Mouse (Mus musculus) stomach, embryonic 14.5 days (tissue): Measurements from ENCODE around the gene Fibp. TPM values are rescaled to one million over a fixed set of nuclear protein-coding genes. Genes with fewer than 3 reads are reported as not detected.

ENCODE experiments used
- ATAC-seq: fragments of 200-750 bp; cut with Nextera tagmentation; 2 replicates; pipeline ENCODE4 v1.8.0; 2017; ENCODE audit warnings: low read depth, moderate TSS enrichment; ENCODE audit not compliant: insufficient number of reproducible peaks, insufficient read depth, low FRiP score
- H3K27ac ChIP-seq: fragments of 300-500 bp; sonication (generic); 2 replicates; pipeline ENCODE4 v1.5.1; 2014; ENCODE audit warnings: mild to moderate bottlenecking, low read length, moderate library complexity, mixed read lengths
- H3K27me3 ChIP-seq: fragments of 300-500 bp; sonication (generic); 2 replicates; pipeline ENCODE4 v1.6.1; 2014; ENCODE audit warnings: low read length, control low read depth, mixed read lengths; ENCODE audit not compliant: control insufficient read depth, insufficient read depth
- H3K36me3 ChIP-seq: fragments of 300-500 bp; sonication (generic); 2 replicates; pipeline ENCODE4 v1.6.1; 2014; ENCODE audit warnings: mild to moderate bottlenecking, control low read depth, low read length, moderate library complexity, mixed read lengths; ENCODE audit not compliant: control insufficient read depth, insufficient read depth
- H3K4me1 ChIP-seq: fragments of 300-500 bp; sonication (generic); 2 replicates; pipeline ENCODE4 v1.6.1; 2014; ENCODE audit warnings: low read length, control low read depth, mixed read lengths; ENCODE audit not compliant: control insufficient read depth, insufficient read depth
- H3K4me2 ChIP-seq: fragments of 300-500 bp; sonication (generic); replicated peaks from 2 replicates; pipeline ENCODE4 v1.6.1; 2014; ENCODE audit warnings: low read depth, low read length, control low read depth
- H3K4me3 ChIP-seq: fragments of 300-500 bp; sonication (generic); 2 replicates; pipeline ENCODE4 v1.5.1; 2014; ENCODE audit warnings: low read depth, low read length, control low read depth
- H3K9ac ChIP-seq: fragments of 300-500 bp; sonication (generic); replicated peaks from 2 replicates; pipeline ENCODE4 v1.6.1; 2014; ENCODE audit warnings: low read depth, mild to moderate bottlenecking, control low read depth, low read length, moderate library complexity, mixed read lengths
- H3K9me3 ChIP-seq: fragments of 300-500 bp; sonication (generic); 2 replicates; pipeline ENCODE4 v1.6.1; 2016; ENCODE audit warnings: low read depth, low read length, control low read depth; ENCODE audit not compliant: control insufficient read depth
- WGBS: fragments of 180-500 bp; shearing (Covaris S2); extraction: QIAGEN DNeasy Blood & Tissue Kit; methylation state at CpG from one replicate; pipeline ENCODE4 v1.1.7; 2014; 5-methylcytosine and 5-hydroxymethylcytosine counted together
- polyA plus RNA-seq: library from polyadenylated mRNA; unstranded; fragments of >200 nt; fragmentation: Nextera tagmentation; extraction: Ambion mirVana; gene quantifications from 2 replicates; pipeline ENCODE4 v1.2.1, GENCODE M21; 2014

The Fibp gene
- polyA plus RNA-seq, 1 experiment from 2014 or later, result 130 TPM

DNA sequence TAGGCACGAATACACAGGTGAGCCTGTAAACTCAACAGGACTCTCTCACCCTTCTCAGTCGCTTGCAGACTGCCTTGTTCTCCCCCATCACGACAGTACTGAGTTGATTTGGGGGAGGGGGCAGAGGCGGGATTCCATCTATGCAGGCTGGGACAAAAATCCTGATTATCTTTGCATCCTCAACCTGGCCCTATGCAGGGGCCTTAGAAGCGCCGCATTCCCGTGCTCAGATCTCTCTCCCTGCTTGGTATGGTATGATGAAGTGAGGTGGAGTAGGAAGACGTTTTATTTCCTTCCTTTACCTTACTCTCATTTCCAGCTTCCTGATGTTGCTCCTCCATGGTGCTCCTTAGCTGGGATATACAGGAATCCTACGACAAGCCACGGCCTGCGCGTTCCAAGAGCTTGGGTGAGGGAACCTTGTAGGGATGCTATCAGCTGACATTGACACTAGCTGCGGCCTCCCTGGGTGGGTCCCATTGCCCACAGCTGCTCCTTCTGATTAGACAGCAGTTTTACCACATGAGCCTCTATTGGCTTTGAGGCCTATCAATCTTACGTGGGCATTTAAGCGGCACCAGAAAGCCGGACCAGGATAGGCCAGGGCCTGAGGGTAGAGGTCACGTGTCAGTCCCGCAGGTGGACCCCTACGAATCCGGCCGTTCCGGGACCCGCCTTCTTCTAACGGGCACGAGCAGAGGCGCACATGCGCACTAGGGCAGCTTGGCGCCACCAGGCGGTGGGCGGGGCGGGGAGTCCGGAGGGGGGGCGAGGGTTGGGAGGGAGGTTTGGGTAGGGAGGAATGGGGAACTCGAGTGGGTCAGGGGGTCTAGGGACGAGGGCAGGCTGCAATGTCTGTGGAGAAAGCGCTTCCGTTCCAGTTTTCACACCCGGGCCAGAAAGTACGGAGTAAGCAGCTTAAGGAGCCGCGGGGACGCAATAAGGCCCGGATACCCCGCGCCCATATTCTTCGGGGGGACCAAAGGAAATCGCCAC, 49.9 kb downstream of the Fibp start, which contains the start of gene Snx32:
Gene Snx32, minus strand, starts transcription at position 508 of the 996 bp plus-strand sequence.
- Histone ChIP-seq H3K4me2 (peak within 1 kb of the TSS; percentile 76), H3K9ac (peak within 1 kb of the TSS; percentile 57), H3K27me3 (no peaks in the 10 kb centered on the region), H3K4me3 (peak within 1 kb of the TSS; percentile 45), H3K36me3 (no peaks in the 10 kb centered on the region), H3K9me3 (no peaks in the 10 kb centered on the region), H3K4me1 (peaks cover 8% of the 10 kb centered on the region; the same call in 1 of the 2 replicates), H3K27ac (0 out of 2 replicates have a peak within 1 kb of the TSS, but pooled peaks have one; percentile 10)
- ATAC-seq, result peak; percentile 99
- 3% methylated on average over 46 of the region's 47 CpGs for WGBS

- no peak for ATAC-seq
- H3K36me3 ChIP-seq, result no peaks in the 10 kb centered on the region
- H3K27me3 ChIP-seq, result no peaks in the 10 kb centered on the region
- peaks cover 8% of the 10 kb centered on the region; the same call in 1 of the 2 replicates for H3K4me1 ChIP-seq
- H3K9ac ChIP-seq, result peak overlapping the region; percentile 57
- no peaks in the 10 kb centered on the region for H3K9me3 ChIP-seq
- H3K4me2 ChIP-seq, result peak overlapping the region; percentile 76
- WGBS, result 46% methylated on average over 15 of the region's 15 CpGs
- H3K27ac ChIP-seq, result 0 out of 2 replicates have a peak overlapping the region, but pooled peaks have one; percentile 10
- H3K4me3 ChIP-seq, result peak overlapping the region; percentile 45
Observed at GRCm38 (mm10) chr19:5511074-5511632, 50.7 kb downstream of the Fibp start.

DNA sequence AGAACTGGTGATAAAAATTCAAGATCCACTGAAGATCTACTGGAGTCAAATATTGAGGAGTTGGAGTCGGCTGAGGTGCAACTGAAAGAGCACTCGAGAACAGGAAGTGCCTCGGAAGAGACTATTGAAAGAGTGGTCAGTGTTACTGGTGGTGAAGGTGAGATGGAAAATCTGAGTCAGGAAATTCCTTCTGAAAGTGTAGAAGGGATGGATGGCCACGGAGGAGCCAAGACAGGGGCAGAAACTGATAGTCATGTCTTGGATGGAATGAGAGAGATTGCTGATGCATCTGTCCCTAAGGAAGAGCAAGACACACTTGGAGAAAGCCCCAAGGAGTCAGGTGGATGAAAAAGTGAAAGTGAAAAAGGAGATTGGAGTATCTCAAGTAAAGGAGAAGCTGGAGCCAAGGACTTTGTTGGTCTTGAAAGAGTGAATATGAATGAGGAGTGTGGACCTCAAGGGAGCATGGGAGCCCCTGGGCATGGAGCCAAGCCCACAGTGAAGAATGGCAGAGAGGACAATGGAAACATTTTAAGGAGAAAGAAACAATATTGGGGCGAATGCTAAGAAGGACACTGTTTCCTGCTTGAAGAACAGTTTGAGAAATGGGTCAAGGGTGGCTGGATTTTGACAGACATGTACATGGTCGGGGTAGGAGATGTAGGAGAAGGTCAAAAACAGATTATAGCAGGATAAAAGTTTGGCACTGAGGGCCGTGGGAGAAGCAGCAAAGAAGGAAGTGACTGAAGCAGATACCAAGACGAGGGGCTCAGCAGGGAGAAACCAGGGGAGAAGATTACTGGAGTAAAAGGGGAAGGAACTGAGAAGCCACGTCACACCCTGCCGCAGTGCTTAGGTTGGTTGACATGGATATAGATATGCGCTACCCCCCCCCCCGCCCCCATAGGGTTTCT, 51.9 kb downstream of the Fibp start:
- Histone ChIP-seq H3K4me2 (no peak overlapping the region), H3K27me3 (no peaks in the 10 kb centered on the region), H3K36me3 (no peaks in the 10 kb centered on the region), H3K27ac (0 out of 2 replicates have a peak overlapping the region, but pooled peaks have one; percentile 3), H3K9ac (no peak overlapping the region), H3K4me3 (no peak overlapping the region), H3K9me3 (no peaks in the 10 kb centered on the region), H3K4me1 (peaks cover 8% of the 10 kb centered on the region; the same call in 1 of the 2 replicates)
- WGBS, result 77% methylated on average over 12 of the region's 12 CpGs
- ATAC-seq, result no peak

- no peak overlapping the region for H3K27ac ChIP-seq
- H3K9me3 ChIP-seq, result no peaks in the 10 kb centered on the region
- H3K9ac ChIP-seq, result no peak overlapping the region
- no peaks in the 10 kb centered on the region for H3K27me3 ChIP-seq
- no peak overlapping the region for H3K4me2 ChIP-seq
- H3K4me3 ChIP-seq, result no peak overlapping the region
- peaks cover 8% of the 10 kb centered on the region; the same call in 1 of the 2 replicates for H3K4me1 ChIP-seq
- WGBS, result 81% methylated on average over 3 of the region's 3 CpGs
- no peaks in the 10 kb centered on the region for H3K36me3 ChIP-seq
- no peak for ATAC-seq
Observed at GRCm38 (mm10) chr19:5513005-5513349, 52.6 kb downstream of the Fibp start.

Other genes starting within 250 kb of the Fibp start
- 23.5 and 23.7 TPM in 2 replicates for gene Pacs1, start 187.5 kb upstream of the Fibp start, polyA plus RNA-seq
- gene Sf3b2, start 165.2 kb upstream of the Fibp start, polyA plus RNA-seq, result 325 and 343 TPM in 2 replicates
- 3.1 and 3.3 TPM in 2 replicates for gene Gal3st3, start 162.3 kb upstream of the Fibp start, polyA plus RNA-seq
- gene Catsper1, start 124.9 kb upstream of the Fibp start, polyA plus RNA-seq, result not detected in 2 replicates
- 0.78 and 1.5 TPM in 2 replicates for gene Cst6, start 111.0 kb upstream of the Fibp start, polyA plus RNA-seq
- gene Eif1ad, start 93.9 kb upstream of the Fibp start, polyA plus RNA-seq, result 44.3 and 45.9 TPM in 2 replicates
- 434 and 456 TPM in 2 replicates for gene Banf1, start 93.4 kb upstream of the Fibp start, polyA plus RNA-seq
- 56.3 and 65.0 TPM in 2 replicates for gene Sart1, start 71.9 kb upstream of the Fibp start, polyA plus RNA-seq
- 2.0 TPM in 1 of 2 replicates, not detected in the other for gene Tsga10ip, start 58.1 kb upstream of the Fibp start, polyA plus RNA-seq
- 191 and 198 TPM in 2 replicates for gene Drap1, start 35.6 kb upstream of the Fibp start, polyA plus RNA-seq
- 35.8 and 39.2 TPM in 2 replicates for gene AI837181, start 35.5 kb upstream of the Fibp start, polyA plus RNA-seq
- not detected in 2 replicates for gene Fosl1, start 13.1 kb upstream of the Fibp start, polyA plus RNA-seq
- 6.8 and 7.8 TPM in 2 replicates for gene Ccdc85b, start 2.7 kb upstream of the Fibp start, polyA plus RNA-seq
- gene Ctsw, start 7.9 kb downstream of the Fibp start, polyA plus RNA-seq, result 1.5 and 2.3 TPM in 2 replicates
- gene Efemp2, start 13.3 kb downstream of the Fibp start, polyA plus RNA-seq, result 177 and 179 TPM in 2 replicates
- gene Mus81, start 27.8 kb downstream of the Fibp start, polyA plus RNA-seq, result 41.2 and 46.6 TPM in 2 replicates
- 2,904 and 2,937 TPM in 2 replicates for gene Cfl1, start 29.8 kb downstream of the Fibp start, polyA plus RNA-seq
- gene 1700020D05Rik, start 43.2 kb downstream of the Fibp start, polyA plus RNA-seq, result 0.25 and 0.42 TPM in 2 replicates
- gene Snx32, start 49.9 kb downstream of the Fibp start, polyA plus RNA-seq, result 12.4 and 13.0 TPM in 2 replicates
- 11.2 and 11.5 TPM in 2 replicates for gene Ovol1, start 100.0 kb downstream of the Fibp start, polyA plus RNA-seq
- 5.5 and 6.1 TPM in 2 replicates for gene Ap5b1, start 107.4 kb downstream of the Fibp start, polyA plus RNA-seq
- gene Rnaseh2c, start 141.3 kb downstream of the Fibp start, polyA plus RNA-seq, result 113 and 119 TPM in 2 replicates
- gene Kat5, start 149.6 kb downstream of the Fibp start, polyA plus RNA-seq, result 30.5 and 37.0 TPM in 2 replicates
- 49.0 and 52.2 TPM in 2 replicates for gene Rela, start 176.9 kb downstream of the Fibp start, polyA plus RNA-seq
- gene Sipa1, start 203.1 kb downstream of the Fibp start, polyA plus RNA-seq, result 15.2 and 19.4 TPM in 2 replicates
- 20.0 and 21.5 TPM in 2 replicates for gene Map3k11, start 228.1 kb downstream of the Fibp start, polyA plus RNA-seq
- 29.8 and 32.1 TPM in 2 replicates for gene Pcnx3, start 228.3 kb downstream of the Fibp start, polyA plus RNA-seq
- 0.62 and 0.84 TPM in 2 replicates for gene Kcnk7, start 243.8 kb downstream of the Fibp start, polyA plus RNA-seq